Mouse (Mus musculus): ENCODE measurements around the gene Midn.

- TF ChIP-seq CTCF (IDR thresholded peaks at IDR 0.05; ENCODE audit: low read depth, low read length) (no peak), POLR2A (IDR thresholded peaks at IDR 0.05; ENCODE audit: extremely low read depth, insufficient read depth, low read length) (no peak)
Observed at GRCm38 (mm10) chr10:80139439-80139775, 8.7 kb upstream of the Midn start.

Measured in liver, adult 2 months (tissue).